Mouse (Mus musculus) forebrain, embryonic 14.5 days (tissue): Measurements from ENCODE around the gene Slc26a6. TPM values are rescaled to one million over a fixed set of nuclear protein-coding genes. Genes with fewer than 3 reads are reported as not detected.

Source experiments
- ATAC-seq: fragments of 200-750 bp; cut with Nextera tagmentation; 2 replicates; pipeline ENCODE4 v1.8.0; 2017; ENCODE audit warnings: mild to moderate bottlenecking, moderate library complexity
- DNase-seq: peaks from one replicate; pipeline ENCODE4 v3.0.0-alpha.2; 2015; ENCODE audit warnings: low spot score
- H3K27ac ChIP-seq: fragments of 300-500 bp; sonication (generic); 2 replicates; pipeline ENCODE4 v1.5.1; 2014; ENCODE audit warnings: low read depth, mild to moderate bottlenecking, control low read depth, low read length, moderate library complexity
- H3K27me3 ChIP-seq: fragments of 300-500 bp; sonication (generic); replicated peaks from 2 replicates; pipeline ENCODE4 v1.6.1; 2014; ENCODE audit warnings: low read length, control low read depth, mixed read lengths; ENCODE audit not compliant: control insufficient read depth, insufficient read depth
- H3K36me3 ChIP-seq: fragments of 300-500 bp; sonication (generic); 2 replicates; pipeline ENCODE4 v1.6.1; 2014; ENCODE audit warnings: low read length, control low read depth; ENCODE audit not compliant: control insufficient read depth, insufficient read depth
- H3K4me1 ChIP-seq: fragments of 300-500 bp; sonication (generic); 2 replicates; pipeline ENCODE4 v1.6.1; 2014; ENCODE audit warnings: antibody characterized with exemption, low read length, control low read depth; ENCODE audit not compliant: control insufficient read depth, insufficient read depth
- H3K4me2 ChIP-seq: fragments of 300-500 bp; sonication (generic); 2 replicates; pipeline ENCODE4 v1.6.1; 2014; ENCODE audit warnings: mild to moderate bottlenecking, control low read depth, low read length
- H3K4me3 ChIP-seq: fragments of 300-500 bp; sonication (generic); 2 replicates; pipeline ENCODE4 v1.5.1; 2014; ENCODE audit warnings: low read depth, low read length, control low read depth
- H3K9ac ChIP-seq: fragments of 300-500 bp; sonication (generic); 2 replicates; pipeline ENCODE4 v1.6.1; 2014; ENCODE audit warnings: mild to moderate bottlenecking, low read length, control low read depth, moderate library complexity
- H3K9me3 ChIP-seq: fragments of 300-500 bp; sonication (generic); replicated peaks from 2 replicates; pipeline ENCODE4 v1.6.1; 2016; ENCODE audit warnings: low read length, control low read depth, mixed read lengths; ENCODE audit not compliant: control insufficient read depth
- WGBS: fragments of 180-500 bp; shearing (Covaris S2); extraction: QIAGEN DNeasy Blood & Tissue Kit; methylation state at CpG from one replicate; pipeline ENCODE4 v1.1.7; 2014; 5-methylcytosine and 5-hydroxymethylcytosine counted together
- polyA plus RNA-seq: library from polyadenylated mRNA; unstranded; fragments of >200 nt; fragmentation: Nextera tagmentation; extraction: Ambion mirVana; gene quantifications from 2 replicates; pipeline ENCODE4 v1.2.1, GENCODE M21; 2014

Gene Slc26a6
- polyA plus RNA-seq, 1 experiment from 2014 or later, result 10.6 TPM

- H3K36me3 ChIP-seq, result peaks cover 57% of the 10 kb centered on the region
- DNase-seq (no peak), ATAC-seq (no peak)
- WGBS, result 83% methylated on average over 7 of the region's 7 CpGs
- no peaks in the 10 kb centered on the region for H3K4me1 ChIP-seq
- H3K4me2 ChIP-seq, result no peak overlapping the region
- no peak overlapping the region for H3K4me3 ChIP-seq
- H3K9me3 ChIP-seq, result no peaks in the 10 kb centered on the region
- H3K9ac ChIP-seq, result no peak overlapping the region
- no peak overlapping the region for H3K27ac ChIP-seq
- H3K27me3 ChIP-seq, result no peaks in the 10 kb centered on the region
These were observed 37.5 kb upstream of the Slc26a6 start for GRCm38 (mm10) chr9:108815557-108815956.

DNA sequence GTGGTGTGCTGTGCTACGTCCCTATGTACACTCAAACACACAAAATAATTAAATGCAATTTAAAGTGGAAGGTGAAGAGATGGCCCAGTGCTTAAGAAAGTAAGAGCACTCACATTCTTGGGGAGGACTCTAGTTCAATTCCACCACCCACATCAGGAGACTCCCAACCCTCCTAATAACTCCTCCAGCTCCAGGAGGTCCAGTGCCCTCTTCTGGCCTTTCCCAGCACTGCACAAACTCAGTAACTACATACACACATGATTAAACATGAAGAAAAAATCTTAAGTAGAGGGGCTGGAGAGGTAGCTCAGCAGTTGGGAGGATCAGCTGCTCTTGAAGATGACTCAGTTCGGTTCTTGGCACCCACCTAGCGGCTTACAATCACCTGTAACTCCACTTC lies 33.6 kb upstream of the Slc26a6 start:
- WGBS, result 52% methylated on average over 3 of the region's 3 CpGs
- Histone ChIP-seq H3K4me3 (no peak overlapping the region), H3K4me2 (no peak overlapping the region), H3K27ac (no peak overlapping the region), H3K9me3 (no peaks in the 10 kb centered on the region), H3K36me3 (peaks cover 34% of the 10 kb centered on the region), H3K4me1 (0 out of 2 replicates have a peak, but pooled peaks cover 2% of the 10 kb centered on the region), H3K9ac (no peak overlapping the region), H3K27me3 (peaks cover 9% of the 10 kb centered on the region; the same call in 1 of the 2 replicates)
- DNase-seq, result peak; percentile 62
- no peak for ATAC-seq

DNA sequence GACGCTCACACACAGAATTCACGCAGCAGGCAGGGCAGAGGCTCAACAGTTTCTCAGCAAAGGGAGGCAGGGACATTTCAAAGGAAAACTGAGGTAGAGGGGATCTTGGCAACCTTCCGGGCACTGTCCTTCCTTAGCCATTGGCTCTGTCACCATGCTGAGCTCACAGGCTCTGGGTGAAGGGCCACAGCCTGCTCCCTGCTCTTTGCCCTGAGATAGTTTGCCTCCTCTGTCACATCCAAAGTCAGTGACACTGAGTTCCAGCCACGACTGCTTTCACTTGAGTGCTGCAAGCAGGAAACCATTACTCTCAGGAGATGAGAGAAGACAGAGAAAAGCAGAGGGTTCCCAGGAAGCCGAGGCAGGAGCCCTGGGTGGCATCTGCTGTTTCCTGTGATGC lies 33.0 kb upstream of the Slc26a6 start:
- ATAC-seq (no peak), DNase-seq (no peak)
- Histone ChIP-seq H3K4me1 (0 out of 2 replicates have a peak, but pooled peaks cover 3% of the 10 kb centered on the region), H3K4me3 (no peak overlapping the region), H3K27ac (no peak overlapping the region), H3K9me3 (no peaks in the 10 kb centered on the region), H3K9ac (no peak overlapping the region), H3K4me2 (no peak overlapping the region), H3K27me3 (peaks cover 9% of the 10 kb centered on the region; the same call in 1 of the 2 replicates), H3K36me3 (peaks cover 28% of the 10 kb centered on the region)
- WGBS, result 75% methylated on average over 5 of the region's 5 CpGs

- Histone ChIP-seq H3K4me2 (peak overlapping the region; percentile 73), H3K36me3 (peaks cover 18% of the 10 kb centered on the region), H3K27ac (peak overlapping the region; percentile 2; the same call in 1 of the 2 replicates), H3K4me3 (peak overlapping the region; percentile 75), H3K27me3 (peaks cover 9% of the 10 kb centered on the region; the same call in 1 of the 2 replicates), H3K9ac (peak overlapping the region; percentile 89), H3K9me3 (no peaks in the 10 kb centered on the region), H3K4me1 (peaks cover 12% of the 10 kb centered on the region; the same call in 1 of the 2 replicates)
- DNase-seq (no peak), ATAC-seq (no peak)
- WGBS, result 5% methylated on average over 25 of the region's 25 CpGs
These were observed 28.9 kb upstream of the Slc26a6 start for GRCm38 (mm10) chr9:108824144-108824685.

GRCm38 (mm10) chr9:108824755-108825413 lies 28.2 kb upstream of the Slc26a6 start:
- peaks cover 24% of the 10 kb centered on the region for H3K36me3 ChIP-seq
- H3K4me2 ChIP-seq, result peak overlapping the region; percentile 73
- peak overlapping the region; percentile 89 for H3K9ac ChIP-seq
- peak overlapping the region; percentile 70 for H3K27ac ChIP-seq
- peak overlapping the region; percentile 75 for H3K4me3 ChIP-seq
- DNase-seq (peak; percentile 97), ATAC-seq (peak; percentile 82)
- peaks cover 17% of the 10 kb centered on the region; the same call in 1 of the 2 replicates for H3K4me1 ChIP-seq
- H3K9me3 ChIP-seq, result no peaks in the 10 kb centered on the region
- H3K27me3 ChIP-seq, result peaks cover 15% of the 10 kb centered on the region; the same call in 1 of the 2 replicates
- WGBS, result under 1% methylated on average over 31 of the region's 31 CpGs

DNA sequence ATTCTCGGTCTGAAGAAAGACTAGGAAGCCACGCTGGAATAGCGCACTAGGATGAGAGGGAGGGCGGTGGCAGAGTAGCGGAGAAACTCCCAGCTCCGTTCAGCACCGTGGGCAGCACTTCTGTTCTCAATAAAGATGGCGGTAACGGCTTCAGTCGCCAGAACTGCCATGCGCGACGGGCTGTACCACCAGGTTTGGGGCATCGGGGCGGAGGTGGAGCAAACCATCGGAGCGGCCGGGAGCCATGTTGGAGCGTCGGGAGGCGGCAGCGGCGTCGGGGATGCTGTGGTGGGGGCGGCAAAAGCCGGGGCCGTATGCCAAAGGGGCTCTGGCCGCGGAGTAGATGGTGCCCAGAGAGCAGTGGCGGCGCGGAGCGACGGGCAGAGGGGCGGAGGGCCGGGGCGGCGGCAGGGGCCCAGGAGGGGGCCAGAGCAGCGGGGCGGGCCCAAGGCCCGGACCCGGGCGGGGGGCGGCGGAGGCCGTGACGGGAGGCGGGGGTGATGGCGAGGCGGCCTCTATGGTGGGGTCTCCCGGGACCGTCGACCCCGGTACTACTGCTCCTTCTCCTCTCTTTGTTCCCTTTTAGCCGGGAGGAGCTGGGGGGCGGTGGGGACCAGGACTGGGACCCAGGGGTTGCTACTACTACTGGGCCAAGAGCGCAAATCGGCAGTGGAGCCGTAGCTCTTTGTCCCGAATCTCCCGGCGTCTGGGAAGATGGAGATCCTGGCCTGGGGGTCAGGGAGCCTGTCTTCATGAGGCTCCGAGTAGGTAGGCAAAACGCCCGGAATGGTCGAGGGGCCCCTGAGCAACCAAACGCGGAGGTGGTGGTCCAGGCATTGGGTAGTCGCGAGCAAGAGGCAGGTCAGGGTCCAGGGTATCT lies 27.0 kb upstream of the Slc26a6 start, which contains the start of gene Celsr3:
Celsr3 (plus strand) TSS at position 501 of the 880 bp plus-strand sequence.
- peak within 1 kb of the TSS; percentile 73 for H3K4me2 ChIP-seq
- peak within 1 kb of the TSS; percentile 75 for H3K4me3 ChIP-seq
- H3K9me3 ChIP-seq, result no peaks in the 10 kb centered on the region
- peak within 1 kb of the TSS; percentile 89 for H3K9ac ChIP-seq
- H3K36me3 ChIP-seq, result peaks cover 31% of the 10 kb centered on the region
- 1% methylated on average over 66 of the region's 70 CpGs for WGBS
- peak; percentile 84 for ATAC-seq
- H3K27me3 ChIP-seq, result peaks cover 18% of the 10 kb centered on the region; the same call in 1 of the 2 replicates
- DNase-seq, result peak; percentile 96
- H3K4me1 ChIP-seq, result peaks cover 25% of the 10 kb centered on the region
- H3K27ac ChIP-seq, result peak within 1 kb of the TSS; percentile 72

DNA sequence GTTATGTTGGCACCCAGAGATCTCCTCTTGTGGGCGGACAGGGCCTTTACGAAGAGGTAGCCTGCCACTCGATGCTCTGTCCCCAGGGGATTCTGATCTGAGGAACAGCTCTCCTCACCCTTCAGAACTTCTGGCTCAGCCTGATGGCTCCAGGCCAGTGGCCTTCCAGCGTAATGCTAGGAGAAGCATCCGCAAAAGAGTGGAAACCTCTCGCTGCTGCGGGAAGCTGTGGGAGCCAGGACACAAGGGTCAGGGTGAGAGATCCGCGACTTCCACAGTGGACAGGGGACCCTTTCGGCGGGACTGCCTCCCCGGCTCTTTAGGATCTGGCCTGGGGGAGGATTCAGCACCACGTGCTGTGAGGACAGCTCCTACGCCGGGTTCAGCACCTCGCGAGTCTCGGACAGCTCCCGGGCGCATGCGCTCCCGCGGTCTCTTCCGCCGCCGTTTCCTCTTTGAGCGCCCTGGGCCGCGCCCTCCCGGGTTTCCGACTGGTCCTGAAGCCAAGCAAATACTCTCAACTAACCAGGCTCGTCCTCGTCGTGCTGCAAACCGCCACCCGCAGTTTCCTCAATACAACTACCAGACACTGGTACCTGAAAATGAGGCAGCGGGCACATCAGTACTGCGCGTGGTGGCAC lies 26.3 kb upstream of the Slc26a6 start:
- WGBS, result under 1% methylated on average over 36 of the region's 39 CpGs
- Histone ChIP-seq H3K4me2 (peak overlapping the region; percentile 73), H3K36me3 (peaks cover 37% of the 10 kb centered on the region), H3K4me1 (peaks cover 32% of the 10 kb centered on the region), H3K27me3 (peaks cover 25% of the 10 kb centered on the region; the same call in 1 of the 2 replicates), H3K4me3 (peak overlapping the region; percentile 75), H3K9me3 (no peaks in the 10 kb centered on the region), H3K9ac (peak overlapping the region; percentile 89), H3K27ac (peak overlapping the region; percentile 72)
- ATAC-seq (peak; percentile 11; the same call in 1 of the 2 replicates), DNase-seq (peak; percentile 67)

- H3K9me3 ChIP-seq, result no peaks in the 10 kb centered on the region
- peaks cover 25% of the 10 kb centered on the region; the same call in 1 of the 2 replicates for H3K27me3 ChIP-seq
- peak overlapping the region; percentile 75 for H3K4me3 ChIP-seq
- WGBS, result 13% methylated on average over 34 of the region's 34 CpGs
- peak overlapping the region; percentile 73 for H3K4me2 ChIP-seq
- DNase-seq, result no peak
- peak overlapping the region; percentile 89 for H3K9ac ChIP-seq
- peaks cover 42% of the 10 kb centered on the region for H3K36me3 ChIP-seq
- no peak for ATAC-seq
- no peak overlapping the region; the same call in 1 of the 2 replicates for H3K27ac ChIP-seq
- H3K4me1 ChIP-seq, result peaks cover 37% of the 10 kb centered on the region
These were observed 25.6 kb upstream of the Slc26a6 start for GRCm38 (mm10) chr9:108827454-108827853.
